Mouse (Mus musculus) ES-Bruce4 (cell line): ENCODE measurements around the gene Apoc1.

ENCODE experiments used
- CTCF ChIP-seq: IDR thresholded peaks from one replicate; pipeline ENCODE4 v1.8.1; 2011; ENCODE audit warnings: low read depth, low read length
- POLR2A ChIP-seq: IDR thresholded peaks from one replicate; pipeline ENCODE4 v1.8.1; 2011; ENCODE audit warnings: low read length; ENCODE audit not compliant: insufficient read depth

DNA sequence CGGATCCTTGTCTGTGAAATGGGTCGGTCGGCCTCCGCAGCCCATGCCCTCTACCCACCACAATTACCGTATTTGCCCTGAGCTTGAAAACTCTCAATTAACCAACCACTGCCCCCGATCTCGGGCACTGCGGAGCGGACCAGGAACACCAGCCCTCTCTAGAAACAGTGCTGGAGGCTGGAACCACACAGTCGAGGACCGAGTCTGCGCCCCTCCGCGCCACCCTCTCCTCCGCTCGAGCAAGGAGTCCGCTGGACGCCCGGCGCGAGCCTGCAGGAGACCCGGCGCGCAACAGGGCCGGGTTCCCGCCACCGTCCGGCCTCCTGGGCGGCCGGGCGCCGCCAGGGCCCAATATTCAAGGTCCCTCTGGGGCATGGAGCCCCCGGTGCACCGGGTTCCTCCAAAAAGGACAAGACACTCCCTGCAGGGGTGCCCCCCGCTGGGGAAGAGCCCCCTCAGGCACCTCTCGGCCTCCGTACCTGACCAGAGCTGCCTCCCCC is 28.0 kb downstream of the Apoc1 start:
- TF ChIP-seq CTCF (no peak), POLR2A (no peak)
